Mouse (Mus musculus): Measurements from ENCODE around the gene Dlk2.

GRCm38 (mm10) chr17:46265918-46266618, 31.2 kb upstream of the Dlk2 start:
- no peak for TF ChIP-seq GATA2 (IDR thresholded peaks at IDR 0.05; ENCODE audit: borderline replicate concordance, low read depth, low read length)
- peak; percentile 73 for TF ChIP-seq CTCF (IDR thresholded peaks at IDR 0.05; ENCODE audit: low read depth, low read length)
- no peak for TF ChIP-seq TAL1 (conservative IDR thresholded peaks at IDR 0.05; ENCODE audit: low read depth, low read length)
- no peak for TF ChIP-seq GATA1 (IDR thresholded peaks at IDR 0.05; ENCODE audit: borderline replicate concordance, low read length)
